Mouse (Mus musculus) mesoderm, embryonic 11.5 days (tissue): ENCODE results near the gene Srsf10.

ENCODE experiments used
- DNase-seq: peaks from one replicate; pipeline ENCODE4 v3.0.0-alpha.2; 2012; ENCODE audit warnings: low read depth, low spot score

Srsf10 gene

DNA sequence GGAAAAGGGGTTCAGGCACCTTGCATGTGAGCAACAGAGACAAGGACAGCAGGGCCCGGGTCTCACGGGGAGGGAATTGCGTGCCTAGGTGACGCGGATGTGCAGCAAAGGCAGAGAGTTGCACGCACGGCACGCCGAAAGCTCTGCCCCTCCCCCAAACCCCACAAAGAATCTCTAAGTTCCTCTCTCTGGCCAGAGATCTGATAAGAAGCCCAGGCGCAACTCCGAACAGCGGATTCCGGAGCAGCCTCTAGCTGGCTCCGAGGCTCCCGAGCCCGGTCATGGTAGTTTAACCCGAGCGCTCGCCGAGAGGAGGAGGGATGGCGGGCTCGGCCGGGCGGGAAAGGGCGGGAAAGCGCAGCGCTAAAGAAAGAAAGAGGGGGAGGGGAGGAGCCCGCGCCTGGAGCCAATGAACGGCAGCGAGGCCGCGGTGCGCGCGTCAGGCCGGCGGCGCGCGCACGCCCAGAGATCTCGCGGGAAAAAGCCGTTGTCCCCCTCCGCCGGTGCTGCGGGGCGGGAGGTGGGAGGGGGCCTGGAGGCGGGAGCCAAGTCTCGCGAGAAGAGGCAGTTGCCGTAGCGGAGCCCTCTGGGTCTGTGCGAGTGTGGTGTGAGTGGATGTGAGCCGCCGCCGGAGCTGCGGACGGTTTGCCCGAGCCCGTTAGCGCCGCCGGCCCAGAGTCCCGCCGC is at the start of gene Srsf10:
Gene Srsf10, plus strand, starts transcription at position 212 of the 687 bp plus-strand sequence.
- DNase-seq: peak; percentile 99

DNA sequence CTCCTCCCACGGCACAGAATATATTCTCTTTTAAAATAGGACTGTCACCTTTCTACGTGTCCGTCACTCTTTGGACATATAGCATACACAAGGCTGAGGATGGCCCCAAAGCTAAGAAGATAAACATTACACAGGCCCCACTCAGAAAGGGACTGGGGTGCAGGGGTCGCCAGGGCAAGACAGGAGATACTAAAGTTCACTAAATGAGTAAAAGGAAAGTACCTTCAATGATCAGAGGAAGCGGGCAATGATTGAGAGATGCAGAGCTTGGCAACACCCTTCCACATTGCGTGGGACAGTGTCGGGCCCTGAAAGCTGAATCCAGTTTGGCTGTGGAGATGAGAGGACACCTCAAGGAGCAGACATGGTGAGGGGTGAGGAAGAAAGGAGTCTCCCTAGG is 40.7 kb upstream of the Srsf10 start:
- DNase-seq: no peak

DNA sequence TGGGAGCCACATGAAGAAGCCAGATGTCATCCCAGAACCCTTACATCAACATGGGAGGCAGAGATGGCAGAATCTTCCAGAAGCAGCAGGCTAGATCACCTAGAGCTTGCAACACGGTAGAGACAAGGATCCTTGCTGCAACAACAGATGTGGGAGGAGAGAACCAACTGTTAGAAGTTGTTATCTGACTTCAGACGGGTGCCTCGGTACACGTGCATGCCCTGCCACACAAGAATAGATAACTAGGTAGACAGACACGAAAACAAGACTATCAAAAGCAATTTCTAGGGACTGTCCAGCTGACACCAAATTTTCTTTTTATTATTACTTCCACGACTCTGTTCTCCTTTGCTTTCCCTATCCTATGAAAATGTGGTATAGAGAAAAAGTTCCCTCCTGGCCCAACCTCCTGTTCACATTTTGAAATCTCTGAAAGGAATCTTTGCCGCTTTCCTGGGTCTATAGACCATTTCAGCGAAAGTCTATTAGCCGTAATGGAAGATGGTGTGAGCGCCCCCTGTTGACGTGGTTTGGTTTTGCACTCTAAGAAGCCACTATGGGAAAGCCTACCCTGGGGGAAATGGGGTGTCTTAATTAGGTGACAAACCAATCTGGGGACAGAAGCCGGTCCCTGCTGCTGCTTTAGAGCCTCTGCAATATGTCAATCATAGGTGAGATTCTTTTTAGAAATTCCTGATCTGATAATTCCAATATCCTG is 38.5 kb upstream of the Srsf10 start:
- peak; percentile 37 for DNase-seq

DNA sequence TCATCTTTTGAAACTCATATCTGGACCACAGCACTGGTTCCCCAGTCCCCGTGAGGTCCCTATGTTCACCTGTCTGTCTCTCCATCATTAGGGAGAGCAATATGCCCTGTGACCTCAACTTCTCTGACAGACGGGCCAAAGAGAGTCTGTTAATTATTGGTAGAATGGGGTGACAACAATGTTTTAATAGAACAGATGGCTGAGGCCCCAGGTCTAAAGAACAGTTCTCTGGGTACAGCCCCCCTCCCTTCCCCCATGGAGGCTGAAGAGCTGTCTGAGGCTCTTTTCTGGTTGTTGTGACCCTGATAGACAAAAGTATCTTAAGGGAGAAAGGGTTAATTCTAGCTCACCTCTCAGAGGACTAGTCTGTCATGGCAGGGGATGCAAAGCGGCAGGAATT is 37.2 kb upstream of the Srsf10 start:
- DNase-seq: no peak

DNA sequence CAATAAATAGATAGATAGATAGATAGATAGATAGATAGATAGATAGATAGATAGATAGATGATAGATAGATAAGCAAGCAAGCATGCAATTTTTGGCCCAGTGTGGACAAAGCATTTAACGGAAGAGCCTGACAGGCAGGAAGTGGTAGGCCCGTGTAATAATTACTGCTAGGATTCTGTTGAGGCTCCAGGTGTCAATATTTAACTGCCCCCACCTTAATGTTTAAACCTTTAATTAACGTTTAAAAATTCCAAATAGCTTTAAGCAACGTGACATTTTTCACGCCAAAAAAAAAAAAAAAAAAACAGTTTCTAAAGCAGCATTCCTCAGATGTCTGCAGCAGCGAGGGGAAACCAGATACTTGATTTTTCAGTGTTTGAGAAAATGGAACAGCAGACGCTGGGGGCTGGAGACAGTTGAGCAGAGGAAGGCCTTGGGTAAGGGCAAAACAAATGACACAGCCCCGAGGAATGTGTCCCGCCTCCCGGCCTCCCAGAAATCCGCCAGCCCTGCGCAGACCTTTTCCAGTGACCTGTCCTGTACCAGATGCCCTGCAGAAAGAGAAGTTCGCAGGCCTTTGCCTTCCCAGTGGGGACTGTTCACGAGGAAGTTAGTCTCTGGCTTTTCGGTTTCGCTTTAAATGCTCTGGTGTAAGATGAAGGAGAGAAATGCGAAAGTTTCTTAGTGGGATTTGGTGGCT is 35.6 kb upstream of the Srsf10 start:
- peak; percentile 55 for DNase-seq

DNA sequence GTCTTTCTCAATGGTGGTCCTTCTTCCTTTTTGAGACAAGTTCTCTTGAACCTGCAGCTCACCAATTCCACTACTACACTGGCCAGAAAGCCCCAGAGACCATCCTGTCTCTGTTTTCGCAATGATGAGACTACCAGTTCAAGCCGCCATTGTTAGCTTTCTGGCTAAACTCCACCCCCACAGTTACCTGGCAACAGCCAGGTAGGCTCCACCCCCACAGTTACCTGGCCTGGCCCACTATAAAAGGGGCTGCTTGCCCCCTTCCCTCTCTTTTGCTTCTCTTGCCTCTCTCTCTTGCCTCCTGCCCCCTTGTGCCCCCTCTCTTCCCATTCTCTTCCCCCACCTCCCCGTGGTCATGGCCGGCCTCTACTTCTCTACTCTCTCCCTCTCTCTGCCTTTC is 33.8 kb upstream of the Srsf10 start:
- DNase-seq: no peak

DNA sequence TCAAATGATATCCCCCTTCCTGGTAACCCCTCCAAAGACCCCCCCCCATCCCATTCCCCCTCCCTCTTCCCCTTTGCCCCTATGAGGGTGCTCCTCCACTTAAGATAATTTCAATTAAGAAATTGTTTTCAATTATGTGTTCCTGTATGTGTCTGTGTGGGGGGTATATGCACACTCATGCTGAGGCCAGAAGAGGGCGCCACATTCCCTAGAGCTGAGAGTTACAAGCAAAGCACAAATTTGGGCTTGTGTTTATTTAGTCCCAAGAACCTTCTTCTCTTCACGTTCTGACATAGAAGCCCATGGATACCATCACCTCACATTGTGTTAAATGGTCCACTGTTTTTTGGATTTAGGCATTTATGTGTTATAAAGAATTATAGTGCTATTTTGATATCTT is 32.2 kb upstream of the Srsf10 start:
- DNase-seq: peak; percentile 29

DNA sequence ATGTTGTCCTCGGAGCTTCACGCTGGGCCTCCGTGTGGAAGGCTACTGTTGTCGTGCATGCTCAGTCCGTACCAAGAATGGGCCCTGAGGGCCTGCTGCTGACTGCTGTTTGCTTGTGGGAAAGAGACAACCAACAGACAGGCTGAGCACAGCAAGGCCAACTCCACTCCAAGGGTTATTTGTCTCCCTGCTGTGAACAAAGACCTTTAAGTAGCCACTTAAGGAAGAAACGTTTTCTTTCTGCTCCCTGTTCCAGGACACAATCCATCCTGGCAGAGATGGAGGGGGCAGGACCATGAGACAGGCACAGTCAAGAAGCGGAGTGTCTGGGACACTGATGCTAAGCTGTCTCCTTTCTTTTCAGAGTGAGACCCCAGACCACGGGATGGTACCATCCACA is 31.3 kb upstream of the Srsf10 start:
- DNase-seq: no peak

DNA sequence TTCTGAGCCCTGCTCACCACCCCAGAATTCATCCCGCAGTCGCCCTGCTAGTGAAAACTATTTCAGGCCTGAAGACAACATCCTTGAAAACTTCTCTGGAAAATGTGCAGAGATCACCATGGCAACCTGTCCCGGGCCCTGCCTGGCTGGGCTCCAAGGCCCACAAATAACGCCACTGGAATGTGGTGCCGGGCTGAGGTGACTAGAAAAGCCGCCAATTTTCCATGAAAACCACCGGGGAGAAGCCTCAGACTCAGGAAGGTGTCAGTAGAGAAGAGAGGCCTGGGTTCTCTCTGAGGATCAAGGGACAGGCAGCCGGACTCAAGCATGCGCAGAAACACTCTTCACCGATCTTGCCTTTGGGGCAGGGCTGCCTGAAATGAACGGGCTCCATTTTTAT is 27.1 kb upstream of the Srsf10 start:
- peak; percentile 82 for DNase-seq

DNA sequence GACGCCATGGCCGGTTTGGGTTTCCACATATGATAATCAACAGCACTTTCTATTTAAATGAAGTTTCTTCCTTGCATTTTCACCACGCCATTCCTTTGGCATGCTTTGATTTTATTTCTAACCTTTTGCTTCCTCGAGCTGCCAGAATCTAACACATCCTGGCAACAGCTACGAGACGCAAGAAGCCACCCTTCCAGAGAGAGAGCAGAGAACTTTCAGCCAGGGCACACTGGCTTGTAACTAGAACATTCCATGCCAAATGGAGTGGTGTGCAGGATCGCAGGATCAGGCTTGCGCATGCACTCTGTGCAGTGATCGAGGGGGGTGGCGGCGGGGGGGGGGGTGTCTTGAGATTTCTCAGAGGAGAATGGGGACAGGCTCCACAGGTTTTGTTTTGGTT is 23.5 kb upstream of the Srsf10 start:
- no peak for DNase-seq

DNA sequence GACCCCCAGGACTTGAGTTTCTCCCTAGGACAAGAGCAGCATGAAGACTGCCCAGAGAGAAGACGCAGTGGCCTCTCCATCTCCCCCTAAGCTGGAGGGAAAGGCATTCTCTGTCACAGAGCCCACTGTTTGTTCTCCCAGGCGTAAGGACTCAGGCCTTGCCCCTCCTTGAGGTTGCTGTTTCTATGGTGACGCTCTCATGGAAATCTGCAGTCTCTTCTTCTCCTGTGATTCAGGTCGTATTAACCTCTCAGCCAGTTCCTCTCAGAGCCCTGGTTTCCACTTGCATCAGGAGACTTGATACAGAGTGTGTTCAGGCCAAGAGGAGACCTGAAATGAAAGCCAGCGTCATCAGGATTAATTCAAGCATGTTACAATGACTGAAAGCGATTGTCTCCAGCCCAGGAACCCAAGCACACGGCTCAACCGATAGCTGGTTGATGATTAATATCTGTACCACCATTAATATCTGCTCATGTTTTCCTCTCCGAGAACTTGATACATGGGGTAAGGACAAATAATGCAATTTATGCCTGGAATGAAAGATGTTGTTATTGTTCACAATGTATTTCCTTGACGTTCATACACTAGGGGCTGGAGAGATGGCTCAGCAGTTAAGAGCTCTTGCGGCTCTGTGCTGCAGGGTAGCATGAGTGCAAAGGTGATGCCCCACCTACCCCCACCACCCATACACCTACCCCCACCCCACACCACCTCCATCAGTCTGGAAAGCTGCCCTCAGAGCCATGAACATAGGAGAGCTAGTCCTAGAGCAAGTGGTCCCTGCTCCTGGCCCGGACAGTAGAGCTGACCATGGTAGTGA is 22.0 kb upstream of the Srsf10 start:
- DNase-seq: no peak

DNA sequence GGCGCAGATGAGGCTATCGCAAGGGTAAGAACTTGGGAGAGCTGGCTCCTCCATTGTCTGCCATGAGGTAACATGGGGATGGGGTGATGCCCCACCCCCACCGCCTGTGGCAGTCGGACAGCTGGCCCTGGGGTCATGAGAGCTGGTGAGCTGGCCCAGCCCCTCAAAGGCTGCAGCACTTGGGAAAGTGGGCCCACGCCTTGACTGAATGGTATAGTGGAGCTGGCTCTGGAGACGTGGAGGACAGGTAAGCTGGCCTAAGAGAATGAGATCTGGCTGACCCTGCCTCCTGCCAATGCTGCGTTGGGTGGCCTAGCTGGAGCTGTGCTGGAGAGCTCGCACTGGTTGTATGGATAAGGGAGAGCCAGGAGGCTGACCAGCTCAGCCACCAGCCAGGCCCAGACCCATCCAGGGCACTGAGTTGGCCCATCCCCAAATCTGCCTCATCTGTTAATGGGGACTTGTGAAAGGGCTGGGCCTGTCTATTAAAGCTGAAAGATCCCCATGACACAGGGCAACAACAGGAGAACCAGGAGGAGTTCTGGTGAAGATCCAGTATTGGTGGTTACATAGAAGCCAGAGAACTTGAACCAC is 21.3 kb upstream of the Srsf10 start:
- DNase-seq: no peak

DNA sequence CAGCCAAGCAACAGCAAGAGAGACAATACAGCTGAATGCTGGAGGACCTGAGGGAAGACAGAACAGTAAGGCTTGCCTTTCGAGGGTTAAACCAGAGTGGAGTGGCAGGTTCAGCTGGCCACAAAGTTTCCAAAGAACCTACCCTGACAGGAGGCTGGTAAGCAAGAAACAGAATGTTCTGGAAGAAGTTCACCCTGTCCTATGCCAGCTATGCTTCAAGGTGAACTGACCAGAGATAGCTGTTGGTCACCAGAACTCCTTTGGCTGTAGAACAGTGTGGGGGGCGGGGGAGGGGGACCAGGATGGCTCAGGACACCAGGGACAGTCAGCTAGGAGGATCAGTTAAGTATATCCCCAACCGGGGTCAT is 16.6 kb upstream of the Srsf10 start:
- DNase-seq: no peak

DNA sequence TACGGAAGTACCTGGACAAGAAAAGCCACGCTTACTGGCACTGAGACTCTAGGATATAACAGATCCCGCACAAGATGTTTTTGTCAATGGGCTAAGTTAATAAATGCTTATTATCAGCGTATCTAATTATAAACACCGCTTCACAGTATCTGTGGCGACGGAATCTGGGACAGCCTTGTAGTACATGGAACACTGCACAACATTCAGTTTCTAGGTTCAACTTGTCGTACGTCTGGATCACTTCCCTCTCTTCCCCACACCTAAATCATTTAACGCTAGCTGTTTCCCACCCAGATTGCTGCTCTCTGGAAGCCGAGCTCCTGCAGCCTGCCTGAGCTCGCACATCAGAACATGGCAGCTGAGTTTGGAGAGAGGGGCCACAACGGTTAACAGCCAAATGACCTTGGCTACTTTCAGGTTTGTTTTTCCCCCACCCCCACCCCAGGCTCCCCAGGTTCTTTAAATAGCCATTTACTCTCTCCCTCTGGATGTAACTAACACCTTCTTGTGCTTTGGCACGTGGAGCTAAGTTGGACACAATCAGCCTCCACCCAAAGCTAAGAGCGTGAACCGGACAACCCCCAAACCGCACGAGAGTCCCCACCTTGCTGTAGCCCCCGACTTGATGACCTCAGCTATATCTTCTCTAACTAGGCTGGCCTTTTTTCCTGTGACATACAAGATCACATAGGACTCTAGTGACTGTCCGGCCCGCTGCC is 16.1 kb upstream of the Srsf10 start:
- no peak for DNase-seq

DNA sequence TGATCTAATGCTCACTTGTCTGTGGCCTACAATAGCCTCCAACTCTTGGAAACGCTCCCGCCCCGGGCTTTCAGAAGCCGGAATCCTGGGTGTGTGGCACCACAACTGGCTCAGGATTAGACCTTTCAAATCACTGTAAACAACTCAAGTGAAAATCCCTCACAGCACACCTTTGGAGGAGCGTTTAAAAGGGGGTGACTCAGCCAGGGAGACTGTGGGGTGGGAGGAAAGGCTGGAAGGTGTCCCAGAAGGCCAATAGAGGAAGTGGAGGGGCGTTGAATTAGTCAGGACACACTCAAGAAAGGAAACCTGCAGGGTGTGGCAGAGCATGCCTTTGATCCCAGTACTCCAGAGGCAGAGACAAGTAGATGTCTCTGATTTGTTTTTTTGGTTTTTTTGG is 11.1 kb upstream of the Srsf10 start:
- no peak for DNase-seq

DNA sequence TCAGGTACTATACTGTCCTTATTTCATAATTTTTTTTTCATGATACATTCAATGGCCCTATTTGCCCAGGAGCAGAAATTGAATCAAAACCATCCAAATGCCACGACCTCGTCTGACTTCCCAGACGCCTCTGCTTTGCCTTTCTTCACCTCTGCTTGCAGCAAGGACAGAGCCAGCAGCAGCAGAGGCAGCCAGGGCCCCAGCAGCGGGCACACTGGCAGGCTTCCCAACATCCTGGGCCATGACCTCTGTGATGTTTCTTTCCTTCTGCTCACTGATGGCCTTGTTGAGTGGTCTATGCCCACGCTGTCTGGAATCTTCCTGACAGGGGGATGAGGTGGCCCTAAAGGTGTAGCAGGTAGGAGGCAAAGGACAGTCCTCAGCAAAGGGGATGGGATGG is 8.0 kb upstream of the Srsf10 start:
- DNase-seq: no peak

DNA sequence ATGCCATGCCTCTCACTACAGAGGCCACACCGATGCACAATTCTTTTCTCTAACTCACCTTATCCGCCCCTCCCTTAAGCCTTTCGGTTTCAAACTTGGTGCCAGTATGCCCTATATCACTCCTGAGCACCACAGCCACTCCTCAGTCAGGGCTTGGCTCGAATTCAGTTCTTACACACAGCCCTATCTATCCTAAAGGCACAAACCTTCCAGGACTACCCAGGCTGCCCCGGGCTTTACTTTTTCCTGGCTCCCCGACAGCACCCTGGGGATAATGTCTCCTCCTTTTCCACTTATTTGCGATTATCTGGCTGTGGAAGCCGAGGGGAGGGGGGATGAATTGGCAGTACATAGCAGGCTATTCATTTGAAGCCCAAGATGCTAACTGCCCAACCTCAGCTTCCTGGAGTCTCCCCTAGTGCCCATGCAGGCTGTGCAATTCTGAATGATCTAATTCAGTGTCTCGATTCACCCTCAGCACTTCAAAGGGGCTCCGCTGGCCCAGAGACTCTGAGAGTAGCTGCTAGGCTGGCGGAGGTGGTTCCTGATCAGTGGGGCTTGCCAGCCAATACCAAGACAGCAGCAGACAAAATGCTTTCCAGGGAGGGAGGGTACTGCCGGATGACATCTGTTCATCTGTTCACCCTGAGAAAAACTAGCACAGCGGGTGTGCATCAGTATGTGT is 5.0 kb upstream of the Srsf10 start:
- no peak for DNase-seq

DNA sequence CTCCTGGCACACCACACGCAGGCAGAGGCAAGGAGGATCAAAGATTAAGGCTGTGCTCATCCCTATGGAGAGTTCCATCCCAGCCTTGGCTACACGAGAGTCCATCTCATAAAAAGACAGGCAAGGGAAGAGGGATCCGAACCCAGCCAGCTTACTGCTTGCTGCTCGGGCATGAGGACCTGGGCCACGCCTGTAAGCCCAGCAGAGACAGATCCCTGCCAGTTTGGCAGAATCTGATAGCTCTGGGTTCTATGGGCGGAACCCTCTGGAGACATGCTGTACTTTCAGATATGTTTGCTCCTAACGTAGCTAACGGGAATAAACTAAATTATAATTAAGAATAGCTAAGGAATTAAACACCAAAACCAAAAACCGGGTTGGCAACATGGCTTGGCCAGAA is 3.6 kb upstream of the Srsf10 start:
- DNase-seq: no peak

DNA sequence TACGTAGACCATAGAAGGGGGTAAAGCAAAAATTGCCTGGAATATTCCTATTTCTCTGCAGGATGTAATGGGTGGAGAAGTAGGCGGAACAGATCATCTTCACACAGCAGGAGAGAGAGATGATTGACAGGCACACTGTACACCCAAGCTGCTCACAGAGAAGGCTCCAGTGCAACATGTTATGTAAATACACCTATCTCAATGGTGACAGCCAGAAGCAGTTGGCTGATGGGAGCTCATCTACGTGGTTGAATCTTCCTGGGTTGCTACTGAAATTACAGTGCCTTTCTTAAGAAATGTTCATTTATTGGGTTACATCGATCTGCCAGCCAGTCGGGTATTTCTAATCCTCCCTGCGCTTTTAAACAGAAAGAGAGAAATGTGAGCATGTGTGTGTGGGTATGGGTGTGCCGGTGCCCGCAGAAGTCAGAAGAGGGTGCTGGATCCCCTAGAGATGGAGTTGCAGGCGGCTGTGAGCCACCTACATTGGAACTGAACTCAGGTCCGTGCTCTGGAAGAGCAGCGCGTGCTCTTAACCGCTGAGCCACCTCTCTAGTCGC is 1.5 kb upstream of the Srsf10 start:
- no peak for DNase-seq

DNA sequence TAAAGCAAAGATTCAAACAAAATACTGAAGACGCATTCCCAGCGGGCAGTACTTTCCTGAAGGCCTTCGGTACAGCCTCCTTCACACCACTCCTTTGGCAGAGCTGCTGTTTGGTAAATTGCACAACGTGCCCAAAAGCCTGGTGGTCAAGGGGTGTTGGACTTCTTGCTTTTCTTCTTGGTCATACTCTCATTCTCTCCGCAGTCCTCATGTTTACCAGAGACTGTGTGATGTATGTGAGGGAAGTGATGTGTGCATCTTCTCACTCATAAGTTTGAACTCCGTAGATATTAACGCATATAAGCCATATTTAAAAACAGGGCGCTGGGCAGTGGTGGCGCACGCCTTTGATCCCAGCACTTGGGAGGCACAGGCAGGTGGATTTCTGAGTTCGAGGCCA is 917 bp upstream of the Srsf10 start:
- no peak for DNase-seq
